Mouse (Mus musculus): ENCODE results near the gene Uvrag. TPM values are rescaled to one million over a fixed set of nuclear protein-coding genes. Genes with fewer than 3 reads are reported as not detected.

Gene Uvrag
- polyA plus RNA-seq, 1 experiment from 2014 or later = 16.7 TPM

DNA sequence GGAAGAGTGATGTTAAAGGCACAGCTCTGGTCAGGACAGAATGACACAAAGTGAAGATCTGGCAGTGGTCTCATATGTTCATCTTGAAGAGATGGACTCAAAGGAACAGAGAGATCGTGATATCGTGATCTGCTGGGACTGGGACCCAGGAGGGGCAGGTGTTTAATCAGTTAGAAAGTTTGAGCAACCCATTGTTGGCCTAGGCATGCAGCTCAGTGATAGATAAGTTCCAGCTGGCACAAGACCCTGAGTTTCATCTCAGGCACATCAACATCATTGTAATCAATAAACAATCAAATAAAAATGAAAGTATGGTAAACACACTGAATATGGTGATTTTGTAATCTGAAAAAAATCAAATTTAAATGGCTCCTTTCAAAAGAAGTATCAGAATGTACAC is 43.8 kb downstream of the Uvrag start:
- H3K27ac ChIP-seq (ENCODE audit: low read depth, low read length) = no peak overlapping the region
- H3K4me2 ChIP-seq = no peak overlapping the region
- H3K27me3 ChIP-seq (ENCODE audit: control insufficient read depth, insufficient read depth, low read length) = no peaks in the 10 kb centered on the region
- H3K4me3 ChIP-seq (ENCODE audit: low read depth, low read length) = no peak overlapping the region
- no peak overlapping the region for H3K9ac ChIP-seq (ENCODE audit: low read depth, low read length)
- H3K4me1 ChIP-seq (ENCODE audit: control insufficient read depth, insufficient read depth, low read length) = peaks cover 5% of the 10 kb centered on the region
- ATAC-seq (replicated peaks; ENCODE audit: insufficient number of reproducible peaks, low FRiP score, low TSS enrichment) = no peak
- WGBS (ENCODE audit: insufficient replicate concordance) = 88% methylated on average over 2 of the region's 2 CpGs
- no peaks in the 10 kb centered on the region for H3K9me3 ChIP-seq (replicated peaks; ENCODE audit: control insufficient read depth, low read length)
- H3K36me3 ChIP-seq (ENCODE audit: control insufficient read depth, insufficient read depth, low read length) = no peaks in the 10 kb centered on the region

DNA sequence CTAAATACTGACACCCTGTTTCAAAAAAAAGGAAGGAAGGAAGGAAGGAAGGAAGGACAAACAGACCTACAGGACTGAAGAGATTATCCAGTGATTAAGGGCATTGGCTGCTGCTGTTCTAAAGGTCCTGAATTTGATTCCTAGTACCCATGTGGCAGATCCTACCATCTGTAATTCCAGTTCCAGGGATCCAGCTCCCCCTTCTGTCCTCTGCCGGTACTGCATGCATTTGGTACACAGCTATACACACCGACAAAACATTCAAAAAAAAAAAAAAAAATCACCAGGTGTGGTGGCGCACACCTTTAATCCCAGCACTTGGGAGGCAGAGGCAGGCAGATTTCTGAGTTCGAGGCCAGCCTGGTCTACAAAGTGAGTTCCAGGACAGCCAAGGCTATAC is 45.8 kb downstream of the Uvrag start:
- WGBS (ENCODE audit: insufficient replicate concordance) = 62% methylated on average over 4 of the region's 4 CpGs
- no peaks in the 10 kb centered on the region for H3K27me3 ChIP-seq (ENCODE audit: control insufficient read depth, insufficient read depth, low read length)
- H3K36me3 ChIP-seq (ENCODE audit: control insufficient read depth, insufficient read depth, low read length) = no peaks in the 10 kb centered on the region
- no peaks in the 10 kb centered on the region for H3K4me1 ChIP-seq (ENCODE audit: control insufficient read depth, insufficient read depth, low read length)
- H3K9me3 ChIP-seq (replicated peaks; ENCODE audit: control insufficient read depth, low read length) = no peaks in the 10 kb centered on the region
- no peak overlapping the region for H3K4me2 ChIP-seq
- no peak overlapping the region for H3K4me3 ChIP-seq (ENCODE audit: low read depth, low read length)
- no peak for ATAC-seq (replicated peaks; ENCODE audit: insufficient number of reproducible peaks, low FRiP score, low TSS enrichment)
- H3K27ac ChIP-seq (ENCODE audit: low read depth, low read length) = no peak overlapping the region
- no peak overlapping the region for H3K9ac ChIP-seq (ENCODE audit: low read depth, low read length)

DNA sequence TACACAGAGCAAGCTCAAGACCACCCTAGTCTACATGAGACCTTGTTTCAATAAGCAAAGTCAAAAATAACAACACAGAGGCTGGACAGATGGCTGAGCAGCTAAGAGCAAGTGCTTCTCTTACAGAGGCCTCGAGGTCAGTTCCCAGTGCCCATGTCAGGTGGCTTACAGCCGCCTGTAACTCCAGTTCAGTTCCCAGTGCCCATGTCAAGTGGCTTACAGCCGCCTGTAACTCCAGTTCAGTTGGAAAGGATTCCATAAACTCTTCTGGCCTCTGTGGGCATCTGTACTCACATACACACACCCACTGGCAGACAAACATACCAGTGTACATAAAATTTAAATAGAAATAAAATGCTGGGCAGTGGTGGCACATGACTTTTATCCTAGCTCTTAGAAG is 46.6 kb downstream of the Uvrag start:
- H3K9ac ChIP-seq (ENCODE audit: low read depth, low read length) = no peak overlapping the region
- 88% methylated on average over 3 of the region's 3 CpGs for WGBS (ENCODE audit: insufficient replicate concordance)
- no peak overlapping the region for H3K4me2 ChIP-seq
- no peaks in the 10 kb centered on the region for H3K27me3 ChIP-seq (ENCODE audit: control insufficient read depth, insufficient read depth, low read length)
- no peaks in the 10 kb centered on the region for H3K36me3 ChIP-seq (ENCODE audit: control insufficient read depth, insufficient read depth, low read length)
- no peak overlapping the region for H3K27ac ChIP-seq (ENCODE audit: low read depth, low read length)
- no peaks in the 10 kb centered on the region for H3K4me1 ChIP-seq (ENCODE audit: control insufficient read depth, insufficient read depth, low read length)
- H3K4me3 ChIP-seq (ENCODE audit: low read depth, low read length) = no peak overlapping the region
- no peaks in the 10 kb centered on the region for H3K9me3 ChIP-seq (replicated peaks; ENCODE audit: control insufficient read depth, low read length)
- ATAC-seq (replicated peaks; ENCODE audit: insufficient number of reproducible peaks, low FRiP score, low TSS enrichment) = no peak

DNA sequence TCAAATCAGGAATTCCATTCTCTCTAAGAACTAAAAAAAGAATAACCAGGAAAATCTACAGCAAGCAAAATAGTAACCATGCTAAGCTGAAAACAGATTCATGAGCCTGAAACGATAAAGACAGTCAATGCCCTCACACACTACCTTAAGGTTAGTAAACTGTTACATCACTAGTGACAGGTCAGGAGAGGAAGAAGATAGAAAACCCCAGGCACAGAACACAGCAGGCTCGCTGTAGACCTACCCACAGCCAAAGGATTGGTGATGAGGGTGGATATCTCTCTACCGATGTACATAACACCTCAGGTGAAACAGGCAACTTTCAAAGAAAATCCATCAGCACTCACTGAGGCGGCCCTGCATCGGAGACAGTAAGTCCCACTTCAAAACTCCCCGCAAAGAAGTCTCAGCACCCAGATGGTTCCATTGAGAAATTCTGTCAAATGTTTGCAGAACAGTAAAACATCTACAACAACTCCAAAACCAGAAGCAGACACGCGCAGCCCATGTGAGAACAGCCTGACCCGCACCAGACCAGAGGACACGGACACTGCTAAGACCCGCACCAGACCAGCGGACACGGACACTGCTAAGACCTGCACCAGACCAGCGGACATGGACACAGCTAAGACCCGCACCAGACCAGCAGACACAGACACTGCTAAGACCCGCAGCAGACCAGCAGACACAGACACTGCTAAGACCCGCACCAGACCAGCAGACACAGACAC is 48.9 kb downstream of the Uvrag start:
- Histone ChIP-seq H3K9ac (ENCODE audit: low read depth, low read length) (no peak overlapping the region), H3K4me1 (ENCODE audit: control insufficient read depth, insufficient read depth, low read length) (no peaks in the 10 kb centered on the region), H3K27ac (ENCODE audit: low read depth, low read length) (no peak overlapping the region), H3K4me2 (no peak overlapping the region), H3K9me3 (replicated peaks; ENCODE audit: control insufficient read depth, low read length) (no peaks in the 10 kb centered on the region), H3K4me3 (ENCODE audit: low read depth, low read length) (no peak overlapping the region), H3K36me3 (ENCODE audit: control insufficient read depth, insufficient read depth, low read length) (no peaks in the 10 kb centered on the region), H3K27me3 (ENCODE audit: control insufficient read depth, insufficient read depth, low read length) (no peaks in the 10 kb centered on the region)
- WGBS (ENCODE audit: insufficient replicate concordance) = 83% methylated on average over 17 of the region's 17 CpGs
- ATAC-seq (replicated peaks; ENCODE audit: insufficient number of reproducible peaks, low FRiP score, low TSS enrichment) = no peak

DNA sequence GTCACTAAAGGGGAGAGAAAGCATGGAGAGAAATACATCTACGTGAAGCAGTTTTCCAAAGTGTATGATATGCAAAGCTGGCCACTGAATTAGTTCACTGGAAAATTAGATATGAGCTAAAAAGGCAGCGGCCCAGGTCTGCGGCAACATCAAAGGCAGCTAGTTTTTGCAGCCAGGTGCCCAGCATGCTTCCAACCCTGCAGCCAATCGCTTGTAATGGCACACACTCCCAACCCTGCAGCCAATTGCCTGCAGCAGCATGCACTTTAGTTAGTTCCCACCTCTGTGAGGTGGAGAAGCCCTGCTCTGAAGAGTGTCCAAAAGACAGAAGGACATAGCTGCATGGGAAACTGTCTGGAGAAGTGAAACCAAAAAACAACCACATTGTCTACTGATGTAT is 51.2 kb downstream of the Uvrag start:
- H3K36me3 ChIP-seq (ENCODE audit: control insufficient read depth, insufficient read depth, low read length) = 0 out of 2 replicates have a peak, but pooled peaks cover 2% of the 10 kb centered on the region
- ATAC-seq (replicated peaks; ENCODE audit: insufficient number of reproducible peaks, low FRiP score, low TSS enrichment) = no peak
- no peaks in the 10 kb centered on the region for H3K4me1 ChIP-seq (ENCODE audit: control insufficient read depth, insufficient read depth, low read length)
- H3K9ac ChIP-seq (ENCODE audit: low read depth, low read length) = no peak overlapping the region
- H3K4me3 ChIP-seq (ENCODE audit: low read depth, low read length) = no peak overlapping the region
- no peak overlapping the region for H3K4me2 ChIP-seq
- WGBS (ENCODE audit: insufficient replicate concordance) = 82% methylated on average over 4 of the region's 4 CpGs
- H3K27me3 ChIP-seq (ENCODE audit: control insufficient read depth, insufficient read depth, low read length) = no peaks in the 10 kb centered on the region
- no peak overlapping the region for H3K27ac ChIP-seq (ENCODE audit: low read depth, low read length)
- no peaks in the 10 kb centered on the region for H3K9me3 ChIP-seq (replicated peaks; ENCODE audit: control insufficient read depth, low read length)

DNA sequence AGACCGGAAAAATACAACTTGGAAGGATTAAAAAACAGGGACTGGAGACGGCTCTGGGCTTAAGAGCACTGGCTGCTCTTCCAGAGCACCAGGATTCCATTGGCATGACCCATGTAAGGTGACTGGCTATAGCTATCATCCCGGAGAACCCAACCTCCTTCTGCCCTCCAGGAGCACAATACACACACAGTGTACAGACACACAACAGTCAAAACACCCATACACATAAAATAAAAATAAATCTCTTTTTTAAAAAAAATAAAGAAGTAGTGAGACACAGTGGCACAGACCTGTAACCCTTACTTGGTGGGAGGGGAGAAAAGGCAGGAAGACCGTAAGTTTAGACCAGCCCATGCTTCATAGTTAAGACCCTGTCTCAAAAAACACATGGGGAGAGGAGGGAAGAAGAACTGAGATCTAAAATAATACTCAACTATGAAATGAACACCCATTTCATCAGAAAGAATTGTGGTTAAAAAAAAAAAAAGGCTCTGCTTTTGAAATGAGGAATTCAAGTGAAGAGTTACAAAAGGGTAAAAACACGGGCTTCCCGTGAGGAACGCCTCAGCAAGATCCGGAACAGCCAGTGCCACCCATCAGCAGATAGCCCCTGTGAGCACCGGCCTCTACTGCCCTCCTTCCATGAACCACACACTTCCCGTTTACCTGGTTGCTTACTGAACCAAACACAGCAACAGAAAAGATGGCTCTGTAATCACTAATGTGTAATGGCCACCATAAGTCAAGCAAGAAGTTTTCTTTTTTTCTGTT is 52.2 kb downstream of the Uvrag start:
- Histone ChIP-seq H3K4me1 (ENCODE audit: control insufficient read depth, insufficient read depth, low read length) (no peaks in the 10 kb centered on the region), H3K9ac (ENCODE audit: low read depth, low read length) (no peak overlapping the region), H3K4me2 (no peak overlapping the region), H3K4me3 (ENCODE audit: low read depth, low read length) (no peak overlapping the region), H3K9me3 (replicated peaks; ENCODE audit: control insufficient read depth, low read length) (no peaks in the 10 kb centered on the region), H3K27ac (ENCODE audit: low read depth, low read length) (no peak overlapping the region), H3K27me3 (ENCODE audit: control insufficient read depth, insufficient read depth, low read length) (no peaks in the 10 kb centered on the region), H3K36me3 (ENCODE audit: control insufficient read depth, insufficient read depth, low read length) (0 out of 2 replicates have a peak, but pooled peaks cover 2% of the 10 kb centered on the region)
- 88% methylated on average over 10 of the region's 10 CpGs for WGBS (ENCODE audit: insufficient replicate concordance)
- ATAC-seq (replicated peaks; ENCODE audit: insufficient number of reproducible peaks, low FRiP score, low TSS enrichment) = no peak

DNA sequence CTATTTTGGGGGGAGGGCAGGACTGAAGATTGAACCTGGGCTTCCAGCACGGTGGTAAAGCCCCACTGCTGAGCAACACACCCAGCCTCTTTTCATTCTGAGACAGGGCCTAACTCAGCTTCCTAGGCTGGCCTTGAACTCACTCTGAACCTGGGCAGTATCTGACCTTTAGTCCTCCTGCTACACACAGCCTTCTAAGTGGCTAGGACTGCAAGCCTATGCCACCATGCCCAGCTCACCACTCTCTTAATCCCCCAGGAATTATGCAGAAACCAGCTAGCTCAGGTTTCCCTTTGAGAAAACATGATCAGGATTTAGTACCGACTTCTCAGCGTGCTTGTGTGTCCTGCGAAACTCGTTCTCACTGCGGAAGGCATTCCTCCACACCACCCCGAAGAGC is 53.4 kb downstream of the Uvrag start:
- 86% methylated on average over 7 of the region's 7 CpGs for WGBS (ENCODE audit: insufficient replicate concordance)
- H3K9me3 ChIP-seq (replicated peaks; ENCODE audit: control insufficient read depth, low read length) = no peaks in the 10 kb centered on the region
- ATAC-seq (replicated peaks; ENCODE audit: insufficient number of reproducible peaks, low FRiP score, low TSS enrichment) = no peak

DNA sequence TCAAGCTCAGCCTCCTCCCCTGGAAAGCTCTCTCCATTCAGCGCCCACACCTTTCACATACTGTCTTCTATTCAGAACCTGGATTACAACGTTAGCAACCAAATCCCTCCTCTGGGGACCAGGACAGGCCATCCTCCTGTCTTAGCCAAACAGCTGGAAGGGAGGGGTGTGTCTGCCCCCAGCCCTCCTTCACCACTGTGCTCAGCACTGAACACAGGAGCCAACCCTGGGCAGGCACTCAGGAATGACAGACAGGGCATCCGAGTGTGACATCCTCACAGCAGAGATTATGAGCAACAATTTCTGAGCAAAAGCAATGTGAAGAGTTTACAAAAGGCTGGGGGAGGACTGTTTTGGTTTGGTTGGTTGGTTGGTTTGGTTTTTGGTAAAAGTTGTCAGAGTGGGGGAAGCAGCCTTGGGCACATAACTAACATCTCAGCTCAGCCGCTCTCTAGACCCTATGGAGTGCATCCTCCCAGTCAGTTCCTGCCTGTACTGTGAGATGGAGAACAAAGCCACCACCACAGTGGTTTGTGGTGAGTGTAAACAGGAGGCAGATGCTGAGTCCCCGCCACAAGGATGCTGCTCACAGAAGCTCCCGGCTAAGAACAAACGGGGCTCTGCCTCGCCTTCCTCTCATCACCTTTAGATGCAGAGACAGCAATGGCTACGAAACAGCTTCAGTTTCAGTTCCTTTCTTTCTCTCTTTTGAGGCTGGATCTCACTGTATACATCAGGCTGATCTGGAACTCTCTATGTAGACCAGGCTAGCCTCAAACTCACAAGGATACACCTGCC is 54.1 kb downstream of the Uvrag start:
- Histone ChIP-seq H3K27me3 (ENCODE audit: control insufficient read depth, insufficient read depth, low read length) (no peaks in the 10 kb centered on the region), H3K9me3 (replicated peaks; ENCODE audit: control insufficient read depth, low read length) (no peaks in the 10 kb centered on the region), H3K4me3 (ENCODE audit: low read depth, low read length) (no peak overlapping the region), H3K9ac (ENCODE audit: low read depth, low read length) (no peak overlapping the region), H3K4me2 (no peak overlapping the region), H3K36me3 (ENCODE audit: control insufficient read depth, insufficient read depth, low read length) (0 out of 2 replicates have a peak, but pooled peaks cover 2% of the 10 kb centered on the region), H3K4me1 (ENCODE audit: control insufficient read depth, insufficient read depth, low read length) (no peaks in the 10 kb centered on the region), H3K27ac (ENCODE audit: low read depth, low read length) (no peak overlapping the region)
- WGBS (ENCODE audit: insufficient replicate concordance) = 80% methylated on average over 9 of the region's 9 CpGs
- ATAC-seq (replicated peaks; ENCODE audit: insufficient number of reproducible peaks, low FRiP score, low TSS enrichment) = no peak

More for the DNA sequence above, 53.4 kb downstream of the Uvrag start:
- Histone ChIP-seq H3K4me1 (ENCODE audit: control insufficient read depth, insufficient read depth, low read length) (no peaks in the 10 kb centered on the region), H3K36me3 (ENCODE audit: control insufficient read depth, insufficient read depth, low read length) (0 out of 2 replicates have a peak, but pooled peaks cover 2% of the 10 kb centered on the region), H3K4me3 (ENCODE audit: low read depth, low read length) (no peak overlapping the region), H3K27ac (ENCODE audit: low read depth, low read length) (no peak overlapping the region), H3K27me3 (ENCODE audit: control insufficient read depth, insufficient read depth, low read length) (no peaks in the 10 kb centered on the region), H3K9ac (ENCODE audit: low read depth, low read length) (no peak overlapping the region), H3K4me2 (no peak overlapping the region)

All from heart, embryonic 11.5 days (tissue).